Mouse (Mus musculus) limb, embryonic 10.5 days (tissue): ENCODE measurements around the gene Mettl27. TPM values are rescaled to one million over a fixed set of nuclear protein-coding genes. Genes with fewer than 3 reads are reported as not detected.
"Not testable (repeated sequence)": the region's sequence is repeated elsewhere in the genome, so short reads cannot be mapped to it uniquely, and the experiment has no call there.

Experiments
- DNase-seq: peaks from one replicate; pipeline ENCODE4 v3.0.0-alpha.2; 2017; ENCODE audit warnings: low spot score
- H3K27ac ChIP-seq: fragments of 300-500 bp; sonication (generic); 2 replicates; pipeline ENCODE4 v1.5.1; 2016; ENCODE audit warnings: mild to moderate bottlenecking
- H3K27me3 ChIP-seq: fragments of 300-500 bp; sonication (generic); 2 replicates; pipeline ENCODE4 v1.6.1; 2016; ENCODE audit warnings: low read depth, mild to moderate bottlenecking; ENCODE audit not compliant: poor library complexity, severe bottlenecking
- H3K36me3 ChIP-seq: fragments of 300-500 bp; sonication (generic); 2 replicates; pipeline ENCODE4 v1.6.1; 2016; ENCODE audit warnings: mild to moderate bottlenecking, moderate library complexity
- H3K4me1 ChIP-seq: fragments of 300-500 bp; sonication (generic); 2 replicates; pipeline ENCODE4 v1.6.1; 2016
- H3K4me3 ChIP-seq: fragments of 300-500 bp; sonication (generic); 2 replicates; pipeline ENCODE4 v1.5.1; 2016; ENCODE audit warnings: mild to moderate bottlenecking, moderate library complexity
- H3K9me3 ChIP-seq: fragments of 300-500 bp; sonication (generic); replicated peaks from 2 replicates; pipeline ENCODE4 v1.6.1; 2016; ENCODE audit warnings: mild to moderate bottlenecking
- WGBS: fragments of 180-500 bp; shearing (Covaris S2); methylation state at CpG from one replicate; pipeline ENCODE4 v1.1.7; 2016; 5-methylcytosine and 5-hydroxymethylcytosine counted together
- polyA plus RNA-seq: library from polyadenylated mRNA; unstranded; fragments of >200 nt; fragmentation: Nextera tagmentation; extraction: Ambion mirVana; gene quantifications from 2 replicates; pipeline ENCODE4 v1.2.1, GENCODE M21; 2016

Gene Mettl27
- polyA plus RNA-seq, 1 experiment from 2014 or later, result 16.5 TPM

DNA sequence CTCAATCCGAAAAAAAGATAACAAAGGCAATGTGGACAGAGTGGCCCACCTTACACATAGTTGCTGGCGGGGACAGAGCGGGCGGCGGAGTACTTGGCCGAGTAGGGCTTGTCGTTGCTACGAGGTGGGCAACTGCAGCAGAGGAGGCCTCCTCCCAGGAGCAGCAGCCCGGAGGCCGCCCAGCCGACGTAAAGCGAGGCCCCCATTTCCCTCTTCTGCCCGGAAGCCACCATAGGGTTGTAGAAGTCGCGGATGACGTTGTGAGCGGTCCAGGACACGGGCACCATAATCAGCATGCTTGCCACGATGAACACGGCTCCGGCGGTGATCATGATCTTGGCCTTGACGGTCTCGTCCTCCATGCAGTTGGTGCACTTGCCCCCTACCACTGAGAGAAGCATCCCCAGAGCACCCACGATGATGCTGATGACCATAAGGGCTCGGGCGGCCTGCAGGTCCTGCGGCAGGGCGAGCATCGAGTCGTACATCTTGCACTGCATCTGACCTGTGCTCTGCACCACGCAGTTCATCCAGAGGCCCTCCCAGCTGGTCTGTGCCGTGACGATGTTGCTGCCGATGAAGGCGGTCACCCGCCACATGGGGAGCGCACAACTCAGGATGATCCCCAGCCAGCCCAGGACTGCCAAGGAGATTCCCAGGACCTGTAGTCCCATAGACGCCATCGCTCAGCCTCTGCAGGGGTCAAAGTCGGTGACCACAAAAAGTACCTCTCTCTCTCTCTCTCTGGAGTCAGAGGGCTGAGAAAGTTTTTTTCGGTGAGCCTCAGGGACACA lies 14.1 kb downstream of the Mettl27 start:
- WGBS, result 12% methylated on average over 41 of the region's 43 CpGs
- H3K36me3 ChIP-seq, result no peaks in the 10 kb centered on the region
- DNase-seq, result peak; percentile 40
- H3K27ac ChIP-seq, result no peak overlapping the region
- peaks cover 22% of the 10 kb centered on the region for H3K4me1 ChIP-seq
- H3K27me3 ChIP-seq, result peaks cover 65% of the 10 kb centered on the region
- peak overlapping the region; percentile 40 for H3K4me3 ChIP-seq
- H3K9me3 ChIP-seq, result no peaks in the 10 kb centered on the region

DNA sequence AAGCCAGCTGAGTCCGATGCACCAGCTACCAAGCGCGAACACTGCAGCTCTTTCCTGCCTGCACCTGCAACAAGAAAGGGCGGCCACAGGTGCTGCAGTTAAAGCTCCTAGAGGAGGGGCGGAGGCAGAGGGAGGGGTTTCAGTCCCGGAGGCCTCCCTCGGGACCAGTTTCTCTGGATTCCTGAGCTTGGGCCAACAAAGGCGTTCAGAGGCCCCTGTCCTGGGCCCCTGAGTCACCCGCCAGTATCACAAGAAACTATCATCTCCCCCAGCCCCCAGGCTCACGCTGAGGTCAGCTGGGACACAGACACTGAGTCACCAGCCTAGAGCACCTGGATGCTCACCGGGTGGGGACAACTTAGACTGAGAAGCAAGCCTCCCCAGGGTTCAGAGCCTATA lies 14.7 kb downstream of the Mettl27 start, which contains the start of gene Cldn4:
Cldn4 (minus strand) TSS at position 78 of the 399 bp plus-strand sequence.
- Histone ChIP-seq H3K4me1 (peaks cover 28% of the 10 kb centered on the region), H3K36me3 (no peaks in the 10 kb centered on the region), H3K4me3 (peak within 1 kb of the TSS; percentile 40), H3K27ac (no peak within 1 kb of the TSS), H3K9me3 (no peaks in the 10 kb centered on the region), H3K27me3 (peaks cover 65% of the 10 kb centered on the region)
- DNase-seq, result peak; percentile 49
- WGBS, result 12% methylated on average over 11 of the region's 11 CpGs

DNA sequence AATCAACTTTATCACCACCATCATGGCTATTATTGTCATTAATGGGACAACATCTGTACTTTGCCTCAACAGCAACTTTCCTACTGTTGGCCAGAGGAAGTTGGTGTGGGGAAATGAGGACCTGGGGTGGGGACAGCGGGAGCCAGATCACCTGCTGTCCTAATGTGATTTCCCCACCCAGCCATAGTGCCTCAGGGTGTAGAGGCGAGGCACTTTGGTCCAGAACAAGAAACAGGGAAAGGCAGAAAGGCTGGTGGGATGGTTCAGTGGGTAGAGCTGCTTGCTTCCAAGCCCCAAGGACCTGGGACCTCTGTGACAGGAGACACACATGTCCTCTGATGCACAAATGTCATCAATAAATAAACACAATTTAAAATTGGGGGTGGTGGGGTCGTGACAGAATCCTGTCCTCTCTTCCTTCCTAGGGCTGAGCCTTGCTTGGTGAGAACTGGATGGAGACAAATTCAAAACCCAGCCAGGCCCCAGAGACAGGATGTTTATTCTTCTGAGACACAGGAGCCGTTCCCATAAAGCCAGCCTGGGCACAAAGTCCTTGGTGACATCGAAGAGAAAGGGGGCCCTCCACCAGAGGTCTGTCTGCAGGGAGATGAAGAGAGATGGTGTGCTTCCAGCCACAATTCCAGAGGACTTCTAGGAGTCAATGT lies 15.4 kb downstream of the Mettl27 start:
- Histone ChIP-seq H3K9me3 (no peaks in the 10 kb centered on the region), H3K4me3 (no peak overlapping the region), H3K4me1 (peaks cover 32% of the 10 kb centered on the region), H3K36me3 (no peaks in the 10 kb centered on the region), H3K27ac (no peak overlapping the region), H3K27me3 (peaks cover 65% of the 10 kb centered on the region)
- 55% methylated on average over 5 of the region's 5 CpGs for WGBS
- DNase-seq, result no peak

DNA sequence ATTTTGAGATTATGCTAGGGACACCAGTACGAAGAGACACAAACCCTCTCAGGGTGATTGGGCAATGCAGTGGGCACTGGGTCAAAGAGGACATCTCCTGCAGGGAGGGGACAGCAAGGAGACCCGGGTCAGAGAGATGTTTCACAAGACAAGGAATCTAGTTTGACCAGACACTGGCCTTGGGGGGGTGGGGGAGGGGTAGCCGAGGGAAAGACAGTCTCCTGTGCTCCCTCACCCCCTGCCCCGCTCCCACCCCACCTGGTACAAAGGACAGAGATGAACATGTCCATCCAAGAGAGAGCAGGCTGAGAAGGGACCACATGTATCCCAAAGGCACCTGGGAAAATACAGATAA lies 15.9 kb downstream of the Mettl27 start:
- H3K27ac ChIP-seq, result no peak overlapping the region
- no peak overlapping the region for H3K4me3 ChIP-seq
- no peak for DNase-seq
- no peaks in the 10 kb centered on the region for H3K9me3 ChIP-seq
- H3K27me3 ChIP-seq, result peaks cover 65% of the 10 kb centered on the region
- peaks cover 32% of the 10 kb centered on the region for H3K4me1 ChIP-seq
- WGBS, result 60% methylated on average over 4 of the region's 4 CpGs
- H3K36me3 ChIP-seq, result no peaks in the 10 kb centered on the region

DNA sequence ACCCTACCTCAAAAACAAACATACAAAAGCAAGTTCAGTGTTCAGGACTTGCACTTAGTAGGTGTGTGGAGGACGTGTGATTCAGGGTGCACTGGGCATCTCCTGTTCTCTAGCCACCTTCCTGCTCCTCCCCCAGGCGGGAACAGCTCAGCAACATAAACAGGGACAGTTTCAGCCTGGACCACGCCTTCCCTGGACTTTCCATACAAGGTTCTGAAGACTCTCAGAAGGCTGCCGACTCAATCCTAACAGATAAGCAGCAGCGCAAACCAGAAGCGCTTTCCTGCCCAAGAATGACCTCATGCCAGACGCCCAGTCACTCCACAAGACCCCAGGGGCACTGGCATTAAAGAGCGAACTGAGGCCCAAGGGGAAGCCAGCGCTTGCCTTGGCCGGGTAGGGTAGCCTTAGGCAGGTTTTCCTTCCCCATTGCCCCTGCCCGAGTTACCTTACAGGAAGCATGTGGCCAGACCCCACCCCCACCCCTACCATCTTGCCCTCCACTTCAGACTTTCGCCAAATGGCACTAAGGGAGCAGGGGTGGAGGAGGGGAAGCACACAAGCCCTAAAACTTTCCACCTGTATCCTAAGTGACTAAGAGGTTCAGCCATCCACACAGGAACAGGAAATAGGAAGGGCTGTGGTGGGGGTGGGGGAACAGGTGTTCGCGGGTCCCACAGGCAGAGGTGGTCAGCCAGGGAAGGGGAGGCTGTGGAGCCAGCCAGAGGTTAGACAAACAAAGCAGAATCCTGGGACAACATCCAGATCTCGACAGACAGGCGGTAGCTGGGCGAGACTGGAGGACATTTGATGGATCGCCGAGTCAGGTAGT lies 19.1 kb downstream of the Mettl27 start:
- H3K4me1 ChIP-seq, result peaks cover 26% of the 10 kb centered on the region
- H3K36me3 ChIP-seq, result no peaks in the 10 kb centered on the region
- H3K27ac ChIP-seq, result peak overlapping the region; percentile 47
- peak overlapping the region; percentile 22; the same call in 1 of the 2 replicates for H3K4me3 ChIP-seq
- no peaks in the 10 kb centered on the region for H3K9me3 ChIP-seq
- peak; percentile 42 for DNase-seq
- 29% methylated on average over 19 of the region's 19 CpGs for WGBS
- peaks cover 37% of the 10 kb centered on the region for H3K27me3 ChIP-seq

DNA sequence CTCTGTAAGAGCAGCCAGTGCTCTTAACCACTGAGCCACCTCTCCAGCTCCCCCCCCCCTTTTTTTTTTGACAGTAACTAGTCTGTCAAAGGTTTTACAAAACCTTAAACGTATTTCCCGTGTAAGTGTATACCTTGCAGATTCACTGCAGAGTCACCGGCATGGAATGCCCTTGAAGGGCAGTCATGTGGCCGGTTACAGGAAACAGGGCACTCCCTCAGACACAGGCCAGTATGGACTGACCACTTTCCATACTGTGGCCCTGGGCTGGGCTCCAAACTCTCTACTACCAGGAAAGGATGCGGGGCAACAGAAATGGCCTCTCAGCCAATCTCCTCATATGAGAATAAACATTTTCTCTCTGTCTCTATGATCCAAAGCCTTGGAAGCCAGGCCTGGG lies 23.3 kb downstream of the Mettl27 start:
- Histone ChIP-seq H3K4me3 (no peak overlapping the region), H3K9me3 (no peaks in the 10 kb centered on the region), H3K27me3 (no peaks in the 10 kb centered on the region), H3K4me1 (peaks cover 24% of the 10 kb centered on the region), H3K27ac (no peak overlapping the region), H3K36me3 (no peaks in the 10 kb centered on the region)
- 89% methylated on average over 5 of the region's 5 CpGs for WGBS
- no peak for DNase-seq

DNA sequence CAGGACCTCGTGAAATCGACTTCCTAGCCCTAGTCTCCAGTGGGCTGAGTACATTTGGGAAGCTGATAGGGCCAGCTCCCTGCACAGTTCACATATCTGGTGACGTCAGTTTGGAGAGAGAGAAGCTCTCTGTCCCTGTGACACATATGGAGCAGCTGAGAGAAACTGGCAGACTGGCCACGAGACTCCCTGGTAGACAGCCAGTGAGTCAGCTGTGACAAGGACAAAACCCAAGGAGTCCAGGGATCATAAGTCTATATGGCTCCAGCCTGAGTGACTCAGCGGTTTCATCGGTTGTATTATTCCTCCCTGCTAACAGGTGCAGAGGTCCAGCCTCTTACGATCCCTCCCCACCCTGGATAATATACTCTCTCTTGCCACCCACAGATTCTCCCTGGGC lies 26.9 kb downstream of the Mettl27 start:
- WGBS, result 87% methylated on average over 7 of the region's 7 CpGs
- no peaks in the 10 kb centered on the region for H3K9me3 ChIP-seq
- H3K27ac ChIP-seq, result no peak overlapping the region
- no peaks in the 10 kb centered on the region for H3K36me3 ChIP-seq
- peaks cover 7% of the 10 kb centered on the region; the same call in 1 of the 2 replicates for H3K4me1 ChIP-seq
- no peak for DNase-seq
- H3K4me3 ChIP-seq, result no peak overlapping the region
- no peaks in the 10 kb centered on the region for H3K27me3 ChIP-seq

DNA sequence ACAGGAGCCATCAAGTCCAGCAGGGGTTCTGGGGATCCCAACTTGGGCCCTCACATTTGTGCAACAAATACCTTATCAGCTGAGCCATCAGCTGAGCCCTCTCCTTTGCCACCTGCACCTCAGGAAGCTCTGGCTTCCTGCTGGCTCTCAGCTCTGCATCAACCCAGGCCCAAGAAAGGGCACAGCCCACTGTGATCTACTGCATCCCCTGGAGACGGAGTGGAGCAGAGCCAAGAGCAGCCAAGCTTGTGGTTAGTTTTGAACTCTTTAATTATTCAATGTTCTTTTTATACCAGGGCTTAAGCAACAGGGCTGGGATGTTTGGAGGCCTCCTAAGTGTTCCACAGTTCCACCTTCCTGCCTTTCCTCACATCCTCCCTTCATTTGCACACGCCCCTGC lies 28.3 kb downstream of the Mettl27 start:
- H3K4me3 ChIP-seq, result no peak overlapping the region
- peaks cover 9% of the 10 kb centered on the region for H3K4me1 ChIP-seq
- no peaks in the 10 kb centered on the region for H3K36me3 ChIP-seq
- no peaks in the 10 kb centered on the region for H3K9me3 ChIP-seq
- H3K27me3 ChIP-seq, result no peaks in the 10 kb centered on the region
- WGBS, result 77% methylated on average over 2 of the region's 2 CpGs
- H3K27ac ChIP-seq, result no peak overlapping the region
- no peak for DNase-seq

DNA sequence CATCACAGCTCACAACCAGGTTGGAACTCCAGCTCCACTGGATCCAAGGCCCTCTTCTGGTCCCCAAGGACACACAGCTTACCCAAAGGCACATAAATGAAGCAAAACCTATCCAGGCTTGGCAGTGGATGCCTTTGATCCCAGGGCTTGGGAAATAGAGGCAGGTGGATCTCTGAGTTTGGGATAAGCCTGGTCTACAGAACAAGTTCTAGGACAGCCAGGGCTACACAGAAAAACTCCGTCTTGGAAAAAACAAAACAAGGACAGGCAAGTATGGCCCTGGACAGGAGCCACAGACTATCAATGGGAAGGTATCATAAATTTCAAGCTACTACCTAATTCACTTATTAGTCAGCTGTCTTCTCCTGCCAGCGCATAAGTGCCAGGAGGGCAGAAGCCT lies 29.4 kb downstream of the Mettl27 start:
- no peak for DNase-seq
- H3K27me3 ChIP-seq, result 0 out of 2 replicates have a peak, but pooled peaks cover 4% of the 10 kb centered on the region
- H3K27ac ChIP-seq, result no peak overlapping the region
- no peaks in the 10 kb centered on the region for H3K9me3 ChIP-seq
- H3K4me1 ChIP-seq, result peaks cover 20% of the 10 kb centered on the region
- no peaks in the 10 kb centered on the region for H3K36me3 ChIP-seq
- no peak overlapping the region for H3K4me3 ChIP-seq
- WGBS, result 89% methylated on average over 2 of the region's 2 CpGs

DNA sequence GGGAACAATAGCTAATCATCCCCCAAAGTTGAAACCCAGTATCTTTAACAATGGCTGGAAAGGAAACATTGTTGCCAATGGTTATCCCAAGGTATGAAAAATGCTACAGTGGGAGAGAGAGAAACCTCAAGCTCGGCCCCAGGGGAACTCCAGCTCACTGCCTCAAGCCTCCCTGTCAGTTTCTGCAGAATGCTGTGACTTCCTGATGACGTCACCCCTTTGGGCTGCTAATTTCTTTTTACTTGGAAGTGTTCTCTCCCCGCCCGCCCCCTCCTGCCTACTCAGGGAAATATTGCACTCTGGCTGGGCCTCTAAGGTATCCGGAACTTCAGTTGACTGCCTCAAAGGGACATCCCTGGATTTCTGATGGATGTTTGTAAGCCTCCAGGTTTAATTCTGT lies 31.4 kb downstream of the Mettl27 start:
- H3K27ac ChIP-seq, result no peak overlapping the region
- DNase-seq, result no peak
- H3K36me3 ChIP-seq, result no peaks in the 10 kb centered on the region
- H3K4me1 ChIP-seq, result peaks cover 26% of the 10 kb centered on the region
- 0 out of 2 replicates have a peak, but pooled peaks cover 4% of the 10 kb centered on the region for H3K27me3 ChIP-seq
- H3K4me3 ChIP-seq, result no peak overlapping the region
- no peaks in the 10 kb centered on the region for H3K9me3 ChIP-seq
- 52% methylated on average over 5 of the region's 5 CpGs for WGBS

DNA sequence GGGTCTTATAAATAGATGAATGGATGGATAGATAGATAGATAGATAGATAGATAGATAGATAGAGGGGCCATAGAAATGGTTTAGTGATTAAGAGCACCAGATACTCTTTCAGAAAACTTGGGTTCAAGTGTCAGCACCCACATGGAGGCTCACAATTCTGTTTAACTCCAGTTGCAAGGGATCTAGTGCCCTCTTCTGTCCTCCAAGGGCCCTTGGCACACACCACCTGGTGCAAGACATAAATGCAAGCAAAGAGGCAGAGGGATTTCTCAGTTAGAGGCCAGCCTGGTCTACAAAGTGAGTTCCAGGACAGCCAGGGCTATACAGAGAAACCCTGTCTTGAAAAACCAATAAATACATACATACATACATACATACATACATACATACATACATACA lies 32.5 kb downstream of the Mettl27 start:
- not testable (repeated sequence) for DNase-seq, H3K4me3 ChIP-seq, H3K9me3 ChIP-seq, H3K36me3 ChIP-seq, H3K27ac ChIP-seq, H3K27me3 ChIP-seq
- peaks cover 26% of the 10 kb centered on the region for H3K4me1 ChIP-seq

DNA sequence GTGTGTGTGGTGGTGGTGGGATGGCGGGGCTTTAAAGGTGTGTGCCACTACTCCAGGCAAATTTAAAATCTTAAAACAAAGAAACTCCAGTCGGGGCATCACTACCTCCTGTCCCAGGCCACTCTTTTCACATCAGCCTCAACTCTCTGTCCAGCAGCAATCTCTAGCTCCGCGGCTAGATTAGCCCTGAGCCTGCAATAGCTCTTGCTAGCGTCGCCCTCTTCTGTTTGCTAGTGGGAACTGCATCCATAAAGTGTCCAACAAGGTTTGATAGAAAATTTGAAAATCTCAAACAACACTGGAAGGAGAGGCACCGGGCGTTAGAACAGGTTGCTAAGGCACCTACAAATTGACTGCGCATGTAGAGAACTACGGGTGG lies 33.3 kb downstream of the Mettl27 start:
- Histone ChIP-seq H3K36me3 (no peaks in the 10 kb centered on the region), H3K9me3 (no peaks in the 10 kb centered on the region), H3K27me3 (0 out of 2 replicates have a peak, but pooled peaks cover 4% of the 10 kb centered on the region), H3K4me3 (peak overlapping the region; percentile 45), H3K27ac (no peak overlapping the region), H3K4me1 (peaks cover 26% of the 10 kb centered on the region)
- 4% methylated on average over 10 of the region's 10 CpGs for WGBS
- peak; percentile 74 for DNase-seq
